Mouse (Mus musculus) megakaryocyte, embryonic 14.5 days (primary cell): ENCODE measurements around the gene Ap2a2.

ENCODE experiments used
- FLI1 ChIP-seq: IDR thresholded peaks from 2 replicates; pipeline ENCODE4 v1.6.1; 2012; ENCODE audit warnings: low read length, inconsistent platforms, mixed read lengths
- GATA1 ChIP-seq: IDR thresholded peaks from 3 replicates; pipeline ENCODE4 v1.6.1; 2012; ENCODE audit warnings: mixed read lengths, low read length, inconsistent platforms, borderline replicate concordance

GRCm38 (mm10) chr7:141544654-141545053 lies 17.3 kb upstream of the Ap2a2 start:
- no peak for TF ChIP-seq GATA1
- no peak for TF ChIP-seq FLI1
